ENCODE assay signal across 8 mouse cellular contexts in genomic region chr17:10390232-10391172, GRCm38 (mm10).
DNase-seq lines count a peak whose midpoint lies in the region; ATAC-seq and TF ChIP-seq lines count a peak whose summit lies in the region.

No protein-coding gene starts in this region.

- peak; percentile 30 to 36 for DNase-seq in right cerebral cortex, adult 2 months (ENCODE audit: low spot score in 2 of 2)
- no peak for DNase-seq in right cerebral cortex, postnatal 4 days
- DNase-seq in forebrain, embryonic 14.5 days (ENCODE audit: low spot score) = peak; percentile 60
- peak; percentile 78 for DNase-seq in heart, postnatal 25 days (ENCODE audit: low spot score)
- peak; percentile 78 to 80 for DNase-seq in layer of hippocampus, adult 18-20 months (ENCODE audit: low spot score in 2 of 2)
- DNase-seq in lung, adult 2 months = peak; percentile 39
- peak; percentile 94 for DNase-seq in skeletal muscle tissue, adult 2 months (ENCODE audit: low read depth, low spot score)
- no peak for DNase-seq in thymus, postnatal 14 days

- H3K4me3 ChIP-seq in forebrain, embryonic 14.5 days (ENCODE audit: low read depth, low read length) = no peak overlapping the region
- no peak overlapping the region for H3K4me3 ChIP-seq in lung, adult 2 months (replicated peaks; ENCODE audit: extremely low read depth, low read depth, low read length)

- TF ChIP-seq CTCF in lung, adult 2 months (IDR thresholded peaks at IDR 0.05; ENCODE audit: insufficient read depth, low read length) = no peak

- 53% methylated on average over 19 of the region's 19 CpGs for WGBS in forebrain, embryonic 14.5 days
- 41% methylated on average over 19 of the region's 19 CpGs for WGBS in lung, adult 2 months

- intact Hi-C loops in heart, postnatal 25 days (cut with DNase I) = loop anchor here (1.0 to 5.0 kb wide), 5 partner anchors 23 to 293 kb away; no protein-coding TSS in a partner anchor

- no peaks in the 10 kb centered on the region for H3K36me3 ChIP-seq in forebrain, embryonic 14.5 days (ENCODE audit: control insufficient read depth, insufficient read depth, low read length)

- no peaks in the 10 kb centered on the region for H3K27me3 ChIP-seq in forebrain, embryonic 14.5 days (replicated peaks; ENCODE audit: control insufficient read depth, insufficient read depth, low read length)

- H3K9ac ChIP-seq in forebrain, embryonic 14.5 days (ENCODE audit: low read length) = no peak overlapping the region

- 0 out of 2 replicates have a peak overlapping the region, but pooled peaks have one; percentile 18 for H3K27ac ChIP-seq in forebrain, embryonic 14.5 days (ENCODE audit: low read depth, low read length)

- peaks cover 5% of the 10 kb centered on the region; the same call in 1 of the 2 replicates for H3K4me1 ChIP-seq in forebrain, embryonic 14.5 days (ENCODE audit: control insufficient read depth, insufficient read depth, low read length)
- H3K4me1 ChIP-seq in lung, adult 2 months (ENCODE audit: control insufficient read depth, insufficient read depth, low read length) = peaks cover 6% of the 10 kb centered on the region

- TF ChIP-seq POLR2A in lung, adult 2 months (IDR thresholded peaks at IDR 0.05; ENCODE audit: borderline replicate concordance, extremely low read depth, low read depth, low read length) = peak; percentile 41; the same call in 1 of the 2 replicates

- H3K4me2 ChIP-seq in forebrain, embryonic 14.5 days (ENCODE audit: low read length) = no peak overlapping the region

- ATAC-seq in forebrain, embryonic 14.5 days = peak; percentile 50; the same call in 1 of the 2 replicates

- no peaks in the 10 kb centered on the region for H3K9me3 ChIP-seq in forebrain, embryonic 14.5 days (replicated peaks; ENCODE audit: control insufficient read depth, low read length)

Comparison
In these comparisons a context has a peak if more than half of its experiments do, and no peak if none do; other contexts are left out.
1. DNase-seq: peak in right cerebral cortex, adult 2 months (2 of 2), forebrain, embryonic 14.5 days (single experiment), heart, postnatal 25 days (single experiment), layer of hippocampus, adult 18-20 months (2 of 2), lung, adult 2 months (single experiment) and skeletal muscle tissue, adult 2 months (single experiment); none in right cerebral cortex, postnatal 4 days (single experiment) and thymus, postnatal 14 days (single experiment).